Mouse (Mus musculus) bone marrow macrophage, adult 2 months (primary cell): ENCODE data around the gene Pbx1.

ENCODE experiments used
- CTCF ChIP-seq: IDR thresholded peaks from 2 replicates; pipeline ENCODE4 v1.5.1; 2012; ENCODE audit warnings: low read depth, mild to moderate bottlenecking, low read length, moderate library complexity
- POLR2A ChIP-seq: IDR thresholded peaks from 2 replicates; pipeline ENCODE4 v1.6.1; 2012; ENCODE audit warnings: mild to moderate bottlenecking, low read depth, low read length, borderline replicate concordance

DNA sequence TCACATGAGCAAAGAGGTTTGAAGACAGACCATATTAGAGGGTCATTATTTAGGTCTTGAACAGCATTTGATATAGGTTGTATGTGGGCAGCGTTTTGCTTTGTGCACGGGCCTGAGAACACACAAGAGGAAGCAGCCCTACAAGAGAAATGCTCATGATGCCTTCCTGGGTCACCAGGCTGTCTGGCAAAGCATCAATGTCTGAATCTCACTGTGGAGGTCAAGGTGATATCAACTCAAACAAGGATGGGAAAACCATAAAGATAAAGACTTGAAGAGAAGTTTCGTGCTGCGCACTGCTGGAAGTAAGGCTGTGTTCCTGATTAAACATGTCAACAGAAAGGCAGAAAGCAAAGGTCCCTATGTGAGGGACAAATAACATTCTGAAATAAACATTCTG lies 157.8 kb downstream of the Pbx1 start:
- TF ChIP-seq CTCF = no peak
- no peak for TF ChIP-seq POLR2A
